Mouse (Mus musculus) CD4-positive helper T cell, adult 2 months (primary cell): ENCODE measurements around the gene P2ry6.

Source experiments
- DNase-seq: peaks from one replicate; pipeline ENCODE4 v3.0.0-alpha.2; 2012; ENCODE audit warnings: low read depth, missing footprints, low spot score

Gene P2ry6

GRCm38 (mm10) chr7:100990636-100991311 is 16.3 kb upstream of the P2ry6 start:
- no peak for DNase-seq

GRCm38 (mm10) chr7:100988092-100988491 is 13.6 kb upstream of the P2ry6 start:
- DNase-seq: peak; percentile 46

GRCm38 (mm10) chr7:100984452-100985395 is 10.3 kb upstream of the P2ry6 start:
- no peak for DNase-seq

- no peak for DNase-seq
These were observed 4.7 kb upstream of the P2ry6 start for GRCm38 (mm10) chr7:100979175-100979574.

- no peak for DNase-seq
These were observed 3.7 kb upstream of the P2ry6 start for GRCm38 (mm10) chr7:100978171-100978570.

GRCm38 (mm10) chr7:100972875-100973274 is 1.6 kb downstream of the P2ry6 start:
- DNase-seq: no peak

- DNase-seq: no peak
These were observed 5.4 kb downstream of the P2ry6 start for GRCm38 (mm10) chr7:100968874-100969659.

GRCm38 (mm10) chr7:100968376-100968775 is 6.1 kb downstream of the P2ry6 start:
- no peak for DNase-seq

GRCm38 (mm10) chr7:100967850-100968249 is 6.6 kb downstream of the P2ry6 start:
- DNase-seq: no peak

GRCm38 (mm10) chr7:100966014-100966413 is 8.4 kb downstream of the P2ry6 start:
- DNase-seq: no peak

GRCm38 (mm10) chr7:100965079-100965478 is 9.4 kb downstream of the P2ry6 start:
- peak; percentile 43 for DNase-seq

- no peak for DNase-seq
These were observed 10.2 kb downstream of the P2ry6 start for GRCm38 (mm10) chr7:100964242-100964641.

- DNase-seq: no peak
These were observed 11.1 kb downstream of the P2ry6 start for GRCm38 (mm10) chr7:100963381-100963780.

- DNase-seq: no peak
These were observed 13.3 kb downstream of the P2ry6 start for GRCm38 (mm10) chr7:100961146-100961545.

GRCm38 (mm10) chr7:100960462-100960861 is 14.0 kb downstream of the P2ry6 start:
- DNase-seq: no peak

GRCm38 (mm10) chr7:100958426-100958825 is 16.0 kb downstream of the P2ry6 start:
- no peak for DNase-seq

GRCm38 (mm10) chr7:100952686-100953085 is 21.8 kb downstream of the P2ry6 start:
- no peak for DNase-seq

- DNase-seq: no peak
These were observed 22.5 kb downstream of the P2ry6 start for GRCm38 (mm10) chr7:100951903-100952302.

- peak; percentile 15 for DNase-seq
These were observed 23.9 kb downstream of the P2ry6 start for GRCm38 (mm10) chr7:100950481-100951010.

- no peak for DNase-seq
These were observed 24.4 kb downstream of the P2ry6 start for GRCm38 (mm10) chr7:100950031-100950430.

GRCm38 (mm10) chr7:100944738-100945137 is 29.7 kb downstream of the P2ry6 start:
- no peak for DNase-seq

- DNase-seq: no peak
These were observed 30.1 kb downstream of the P2ry6 start for GRCm38 (mm10) chr7:100944306-100944705.
